Mouse (Mus musculus) heart, postnatal 4 days (tissue): Measurements from ENCODE around the gene Timm17a. TPM values are rescaled to one million over a fixed set of nuclear protein-coding genes. Genes with fewer than 3 reads are reported as not detected.

ENCODE experiments used
- DNase-seq: peaks from one replicate; pipeline ENCODE4 v3.0.0; 2021
- total RNA-seq, 2 experiments: library from RNA; stranded (reverse); gene quantifications; 2 replicates each; pipeline ENCODE4 v1.2.3; 2021

Timm17a gene
- total RNA-seq, 2 experiments from 2014 or later = 392 to 414 TPM

- no peak for DNase-seq
Observed at GRCm38 (mm10) chr1:135271371-135271770, 42.2 kb downstream of the Timm17a start.

- no peak for DNase-seq
Observed at GRCm38 (mm10) chr1:135267663-135268446, 45.7 kb downstream of the Timm17a start.

DNA sequence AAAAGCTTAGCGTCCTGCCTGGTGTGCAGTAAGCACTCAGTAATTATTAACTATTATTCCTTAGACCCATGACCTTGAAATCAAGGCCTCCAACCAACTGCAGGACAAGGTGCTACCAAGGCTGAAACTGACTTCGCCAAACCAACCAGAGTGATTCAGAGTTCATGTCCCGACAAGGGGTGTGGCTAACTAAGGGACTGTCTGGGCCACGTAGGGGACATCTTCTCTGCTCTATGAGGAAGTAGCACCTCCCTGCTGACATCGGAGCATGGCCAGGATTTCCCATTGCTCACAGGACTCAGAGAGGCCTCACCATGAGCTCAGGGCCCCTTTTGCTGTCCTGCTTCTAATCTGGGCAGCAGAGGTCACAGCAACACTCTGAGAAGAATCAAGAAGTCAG, 47.7 kb downstream of the Timm17a start:
- no peak for DNase-seq

- no peak for DNase-seq
Observed at GRCm38 (mm10) chr1:135263316-135263715, 50.3 kb downstream of the Timm17a start.

GRCm38 (mm10) chr1:135262329-135262728, 51.2 kb downstream of the Timm17a start:
- no peak for DNase-seq

- DNase-seq = no peak
Observed at GRCm38 (mm10) chr1:135260931-135261330, 52.6 kb downstream of the Timm17a start.

DNA sequence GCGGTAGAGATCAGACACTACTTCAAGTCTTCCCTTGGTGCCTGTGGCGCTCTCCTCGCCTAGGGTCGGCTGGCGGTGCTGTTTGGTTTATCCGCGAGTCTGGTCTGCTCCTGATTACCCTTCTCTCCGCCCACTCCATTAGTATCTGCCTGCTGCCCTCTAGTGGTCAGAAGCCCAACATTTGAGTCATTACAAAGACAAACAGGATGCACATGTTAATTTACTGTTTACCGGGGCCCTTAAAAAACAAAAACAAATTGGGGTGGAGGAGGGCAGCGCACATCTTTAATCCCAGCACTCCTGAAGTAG, 54.5 kb downstream of the Timm17a start:
- peak; percentile 86 for DNase-seq

- DNase-seq = peak; percentile 39
Observed at GRCm38 (mm10) chr1:135258380-135259127, 55.0 kb downstream of the Timm17a start, which contains the start of gene Elf3. Gene Elf3, minus strand, starts transcription at chr1:135258568.

DNA sequence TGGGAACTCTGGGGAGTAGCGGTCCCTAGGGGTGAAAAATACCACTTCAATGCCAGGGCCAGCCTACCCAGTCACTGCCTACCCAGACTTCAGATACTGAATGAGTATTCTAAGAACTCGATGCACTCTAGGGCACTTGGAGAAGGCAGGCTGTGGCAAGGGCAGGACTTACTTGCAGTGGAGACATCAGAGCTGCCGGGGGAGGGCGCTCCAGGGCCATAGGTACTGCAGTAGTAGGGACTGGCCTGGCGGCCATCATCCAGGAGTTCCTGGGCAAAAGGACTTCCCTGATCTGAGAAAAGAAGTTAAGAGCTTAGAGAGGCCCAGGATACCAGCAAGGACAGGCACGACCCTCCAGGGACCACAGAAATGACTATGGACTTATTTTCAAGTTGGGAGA, 57.3 kb downstream of the Timm17a start:
- DNase-seq = peak; percentile 27

DNA sequence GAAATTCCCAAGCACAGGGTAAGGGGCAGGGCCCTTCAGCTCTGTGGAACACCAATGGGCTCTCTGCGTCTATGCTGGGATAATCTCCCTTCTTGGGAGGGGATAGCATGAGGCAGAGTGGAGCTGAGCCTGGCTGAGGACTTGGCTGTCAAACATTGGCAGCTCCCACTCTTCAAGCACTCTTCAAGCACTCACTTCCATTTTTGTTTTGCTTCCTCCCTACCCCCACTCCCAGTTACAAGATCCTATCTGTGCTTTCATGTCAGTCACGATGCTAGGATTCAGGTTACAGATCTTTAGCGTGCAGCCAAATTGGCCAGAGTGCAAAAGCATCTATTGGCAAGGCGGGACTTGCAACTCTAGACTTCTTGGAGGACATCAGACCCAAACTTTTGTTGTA, 60.7 kb downstream of the Timm17a start:
- DNase-seq = no peak

DNA sequence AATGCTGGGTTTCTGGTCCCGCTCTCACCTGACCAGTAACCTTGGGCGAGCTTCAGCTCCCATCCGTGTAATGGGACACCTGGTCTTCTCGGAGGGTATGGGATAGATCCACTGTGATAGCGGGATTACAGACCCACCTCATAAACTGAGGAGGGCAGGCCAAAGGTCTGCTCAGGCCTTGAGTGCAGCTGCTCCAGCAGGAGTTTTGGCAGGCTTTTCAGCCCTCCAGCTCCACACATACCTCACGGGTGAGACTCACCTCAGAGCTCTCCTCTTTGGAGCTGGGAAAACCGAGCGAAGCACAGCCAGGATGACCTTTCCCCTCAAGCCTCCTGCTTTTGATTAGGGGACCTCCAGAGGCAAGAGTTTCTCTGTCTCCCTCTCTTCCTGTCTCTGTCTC, 62.2 kb downstream of the Timm17a start:
- DNase-seq = no peak

- DNase-seq = no peak
Observed at GRCm38 (mm10) chr1:135250706-135251105, 62.9 kb downstream of the Timm17a start.

- DNase-seq = no peak
Observed at GRCm38 (mm10) chr1:135248434-135248850, 65.1 kb downstream of the Timm17a start.

Other genes starting within 250 kb of the Timm17a start
- 1 to 10 TPM; 8.6 to 9.4 TPM for gene Lgr6, start 208.5 kb downstream of the Timm17a start, total RNA-seq
- gene Ptpn7, start 181.1 kb downstream of the Timm17a start, total RNA-seq = under 1 TPM; 0.47 to 0.52 TPM
- 10 to 100 TPM; 33.5 to 36.8 TPM for gene Arl8a, start 167.0 kb downstream of the Timm17a start, total RNA-seq
- under 1 TPM in 1 of 2 experiments, not detected in 1; 0.18 TPM for gene Gpr37l1, start 146.1 kb downstream of the Timm17a start, total RNA-seq
- under 1 TPM; 0.50 to 0.74 TPM for gene Elf3, start 55.2 kb downstream of the Timm17a start, total RNA-seq
- gene Rnpep, start 29.7 kb downstream of the Timm17a start, total RNA-seq = 10 to 100 TPM; 18.9 to 23.3 TPM
- 1 to 10 TPM; 1.4 to 1.6 TPM for gene Lmod1, start 11.0 kb upstream of the Timm17a start, total RNA-seq
- 10 to 100 TPM; 14.2 to 14.4 TPM for gene Shisa4, start 61.5 kb upstream of the Timm17a start, total RNA-seq
- 100 to 1,000 TPM in 1 of 2 experiments, 10 to 100 TPM in 1; 95.5 to 116 TPM for gene Ipo9, start 116.7 kb upstream of the Timm17a start, total RNA-seq